Mouse (Mus musculus) heart, embryonic 11.5 days (tissue): ENCODE data around the gene Gsn. TPM values are rescaled to one million over a fixed set of nuclear protein-coding genes. Genes with fewer than 3 reads are reported as not detected.
A peak's percentile ranks its signal among the peaks of the same experiment; 100 is the strongest.

Experiments
- ATAC-seq: fragments of 200-750 bp; cut with Nextera tagmentation; replicated peaks from 2 replicates; pipeline ENCODE4 v1.8.0; 2017; ENCODE audit warnings: moderate library complexity; ENCODE audit not compliant: insufficient number of reproducible peaks, low FRiP score, low TSS enrichment
- H3K27ac ChIP-seq: fragments of 300-500 bp; sonication (generic); 2 replicates; pipeline ENCODE4 v1.5.1; 2014; ENCODE audit warnings: mild to moderate bottlenecking, low read depth, low read length
- H3K27me3 ChIP-seq: fragments of 300-500 bp; sonication (generic); 2 replicates; pipeline ENCODE4 v1.6.1; 2014; ENCODE audit warnings: mild to moderate bottlenecking, low read length, mixed read lengths; ENCODE audit not compliant: control insufficient read depth, insufficient read depth
- H3K36me3 ChIP-seq: fragments of 300-500 bp; sonication (generic); 2 replicates; pipeline ENCODE4 v1.6.1; 2014; ENCODE audit warnings: mild to moderate bottlenecking, low read length, moderate library complexity, mixed read lengths; ENCODE audit not compliant: control insufficient read depth, insufficient read depth
- H3K4me1 ChIP-seq: fragments of 300-500 bp; sonication (generic); 2 replicates; pipeline ENCODE4 v1.6.1; 2014; ENCODE audit warnings: low read length; ENCODE audit not compliant: control insufficient read depth, insufficient read depth
- H3K4me2 ChIP-seq: fragments of 300-500 bp; sonication (generic); 2 replicates; pipeline ENCODE4 v1.6.1; 2014; ENCODE audit warnings: mild to moderate bottlenecking, moderate library complexity
- H3K4me3 ChIP-seq: fragments of 300-500 bp; sonication (generic); 2 replicates; pipeline ENCODE4 v1.5.1; 2014; ENCODE audit warnings: low read depth, low read length
- H3K9ac ChIP-seq: fragments of 300-500 bp; sonication (generic); 2 replicates; pipeline ENCODE4 v1.6.1; 2014; ENCODE audit warnings: mild to moderate bottlenecking, low read depth, low read length, moderate library complexity
- H3K9me3 ChIP-seq: fragments of 300-500 bp; sonication (generic); replicated peaks from 2 replicates; pipeline ENCODE4 v1.6.1; 2016; ENCODE audit warnings: low read length; ENCODE audit not compliant: control insufficient read depth
- WGBS: fragments of 180-500 bp; shearing (Covaris S2); extraction: QIAGEN DNeasy Blood & Tissue Kit; methylation state at CpG from one replicate; pipeline ENCODE4 v1.1.7; 2014; ENCODE audit not compliant: insufficient replicate concordance; 5-methylcytosine and 5-hydroxymethylcytosine counted together
- polyA plus RNA-seq: library from polyadenylated mRNA; unstranded; fragments of >200 nt; fragmentation: Nextera tagmentation; extraction: Ambion mirVana; gene quantifications from 2 replicates; pipeline ENCODE4 v1.2.1, GENCODE M21; 2014

Gsn gene
- 116 and 132 TPM in 2 replicates for polyA plus RNA-seq

- Histone ChIP-seq H3K4me3 (peak within 1 kb of the TSS; percentile 75), H3K27me3 (0 out of 2 replicates have a peak, but pooled peaks cover 2% of the 10 kb centered on the region), H3K9me3 (no peaks in the 10 kb centered on the region), H3K4me1 (peaks cover 30% of the 10 kb centered on the region), H3K4me2 (peak within 1 kb of the TSS; percentile 97), H3K36me3 (no peaks in the 10 kb centered on the region), H3K27ac (0 out of 2 replicates have a peak within 1 kb of the TSS, but pooled peaks have one; percentile 41), H3K9ac (peak within 1 kb of the TSS; percentile 82)
- WGBS: 4% methylated on average over 54 of the region's 54 CpGs
- ATAC-seq: peak; percentile 90
Measured at GRCm38 (mm10) chr2:35255885-35256833, at the start of gene Gsn. Gene Gsn (plus strand): TSS chr2:35256380.

GRCm38 (mm10) chr2:35206761-35207160 is 49.4 kb upstream of the Gsn start:
- no peaks in the 10 kb centered on the region for H3K36me3 ChIP-seq

GRCm38 (mm10) chr2:35208054-35208453 is 48.1 kb upstream of the Gsn start:
- Histone ChIP-seq H3K4me2 (no peak overlapping the region), H3K9me3 (no peaks in the 10 kb centered on the region), H3K27ac (no peak overlapping the region), H3K4me1 (no peaks in the 10 kb centered on the region), H3K4me3 (no peak overlapping the region), H3K9ac (no peak overlapping the region), H3K27me3 (no peaks in the 10 kb centered on the region), H3K36me3 (no peaks in the 10 kb centered on the region)
- no peak for ATAC-seq
- WGBS: 90% methylated on average over 3 of the region's 3 CpGs

More at GRCm38 (mm10) chr2:35206761-35207160, 49.4 kb upstream of the Gsn start:
- ATAC-seq: no peak
- Histone ChIP-seq H3K4me1 (no peaks in the 10 kb centered on the region), H3K27ac (no peak overlapping the region), H3K4me2 (no peak overlapping the region), H3K9ac (no peak overlapping the region), H3K27me3 (no peaks in the 10 kb centered on the region), H3K9me3 (no peaks in the 10 kb centered on the region), H3K4me3 (no peak overlapping the region)
- 73% methylated on average over 3 of the region's 3 CpGs for WGBS

GRCm38 (mm10) chr2:35208931-35209665 is 47.1 kb upstream of the Gsn start:
- H3K9me3 ChIP-seq: no peaks in the 10 kb centered on the region
- no peak overlapping the region for H3K4me2 ChIP-seq
- H3K9ac ChIP-seq: no peak overlapping the region
- 68% methylated on average over 8 of the region's 8 CpGs for WGBS
- no peaks in the 10 kb centered on the region for H3K27me3 ChIP-seq
- H3K27ac ChIP-seq: no peak overlapping the region
- H3K4me1 ChIP-seq: no peaks in the 10 kb centered on the region
- ATAC-seq: no peak
- H3K36me3 ChIP-seq: no peaks in the 10 kb centered on the region
- H3K4me3 ChIP-seq: no peak overlapping the region

DNA sequence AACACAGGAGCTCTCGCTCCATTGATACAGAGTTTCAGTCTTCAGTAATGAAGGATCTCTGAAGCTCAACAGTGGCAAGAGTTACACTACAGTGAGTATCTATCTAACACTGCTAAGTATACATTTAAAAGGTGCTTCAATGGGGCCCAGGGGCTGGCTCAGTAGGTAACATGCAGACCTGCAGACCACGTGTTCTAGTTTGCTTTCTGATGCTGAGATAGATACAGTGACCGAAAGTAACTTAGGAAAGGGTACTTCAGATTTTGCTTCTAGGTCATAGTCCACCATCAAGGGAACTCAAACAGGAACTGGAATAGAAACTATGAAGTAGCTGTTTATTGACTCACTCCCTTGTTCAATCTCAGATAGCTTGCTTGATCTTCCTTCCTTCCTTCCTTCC is 44.5 kb upstream of the Gsn start:
- H3K27ac ChIP-seq: no peak overlapping the region
- H3K27me3 ChIP-seq: no peaks in the 10 kb centered on the region
- H3K4me1 ChIP-seq: 0 out of 2 replicates have a peak, but pooled peaks cover 3% of the 10 kb centered on the region
- ATAC-seq: no peak
- H3K9ac ChIP-seq: no peak overlapping the region
- H3K9me3 ChIP-seq: no peaks in the 10 kb centered on the region
- no peak overlapping the region for H3K4me2 ChIP-seq
- H3K36me3 ChIP-seq: no peaks in the 10 kb centered on the region
- 72% methylated on average over 3 of the region's 3 CpGs for WGBS
- no peak overlapping the region for H3K4me3 ChIP-seq

DNA sequence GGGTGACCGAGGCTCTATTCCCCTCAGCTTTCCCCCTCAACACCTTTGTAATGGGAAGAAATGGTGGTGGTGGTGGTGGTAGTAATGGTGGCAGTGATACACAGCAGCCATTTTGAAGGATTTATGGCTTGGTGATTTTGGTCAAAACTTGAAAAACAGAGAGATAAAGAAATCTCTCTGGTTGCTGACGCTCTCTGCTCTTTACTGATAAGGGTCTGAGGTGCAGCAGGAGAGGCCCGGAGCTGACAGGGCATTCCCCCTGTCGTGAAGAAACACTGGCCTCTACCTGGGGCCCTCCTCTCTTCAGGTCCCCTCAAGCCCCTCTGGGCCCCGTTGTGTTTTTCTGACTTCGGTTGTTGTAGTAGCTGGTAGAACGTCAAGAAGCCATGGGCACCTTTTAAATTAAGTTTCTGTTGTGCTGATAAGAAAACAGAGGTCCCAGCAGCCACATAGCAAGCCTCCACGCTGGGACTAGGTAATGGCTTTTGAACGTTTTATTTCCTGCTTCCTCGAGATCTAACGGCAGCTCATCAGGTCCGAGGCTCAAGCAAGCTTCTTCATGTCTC is 42.8 kb upstream of the Gsn start:
- Histone ChIP-seq H3K36me3 (no peaks in the 10 kb centered on the region), H3K4me2 (no peak overlapping the region), H3K27me3 (no peaks in the 10 kb centered on the region), H3K27ac (no peak overlapping the region), H3K4me1 (0 out of 2 replicates have a peak, but pooled peaks cover 3% of the 10 kb centered on the region), H3K9ac (no peak overlapping the region), H3K4me3 (no peak overlapping the region), H3K9me3 (no peaks in the 10 kb centered on the region)
- no peak for ATAC-seq
- WGBS: 58% methylated on average over 12 of the region's 12 CpGs

GRCm38 (mm10) chr2:35214881-35215358 is 41.3 kb upstream of the Gsn start:
- no peak overlapping the region for H3K9ac ChIP-seq
- H3K4me1 ChIP-seq: 0 out of 2 replicates have a peak, but pooled peaks cover 3% of the 10 kb centered on the region
- no peaks in the 10 kb centered on the region for H3K36me3 ChIP-seq
- 10% methylated on average over 12 of the region's 12 CpGs for WGBS
- H3K4me3 ChIP-seq: peak overlapping the region; percentile 8; the same call in 1 of the 2 replicates
- ATAC-seq: no peak
- no peaks in the 10 kb centered on the region for H3K27me3 ChIP-seq
- H3K27ac ChIP-seq: no peak overlapping the region
- peak overlapping the region; percentile 46 for H3K4me2 ChIP-seq
- H3K9me3 ChIP-seq: no peaks in the 10 kb centered on the region

GRCm38 (mm10) chr2:35215363-35215762 is 40.8 kb upstream of the Gsn start:
- Histone ChIP-seq H3K9me3 (no peaks in the 10 kb centered on the region), H3K4me2 (no peak overlapping the region), H3K9ac (no peak overlapping the region), H3K36me3 (no peaks in the 10 kb centered on the region), H3K27ac (no peak overlapping the region), H3K4me1 (0 out of 2 replicates have a peak, but pooled peaks cover 3% of the 10 kb centered on the region), H3K4me3 (no peak overlapping the region), H3K27me3 (no peaks in the 10 kb centered on the region)
- no peak for ATAC-seq
- 78% methylated on average over 14 of the region's 14 CpGs for WGBS
